Mouse (Mus musculus) MEL (cell line): ENCODE results near the gene Myo1a. TPM values are rescaled to one million over a fixed set of nuclear protein-coding genes. Genes with fewer than 3 reads are reported as not detected.
A peak's percentile ranks its signal among the peaks of the same experiment; 100 is the strongest.

Experiments
- DNase-seq: peaks from one replicate; pipeline ENCODE4 v3.0.0; 2011; ENCODE audit warnings: low read depth, low spot score
- H3K27ac ChIP-seq: 2 replicates; pipeline ENCODE4 v1.5.1; 2012; ENCODE audit warnings: low read depth, mild to moderate bottlenecking, control low read depth, low read length, moderate library complexity; ENCODE audit not compliant: control insufficient read depth
- H3K27me3 ChIP-seq, 2 experiments: fragments of 150-350 bp in 1 of 2; sonication (generic) in 1 of 2; 2 replicates each; pipeline ENCODE4 v1.6.1; 2012; ENCODE audit warnings: low read length in 2 of 2, mild to moderate bottlenecking in 2 of 2, improper control_type of control experiment in 1 of 2, moderate library complexity in 1 of 2; ENCODE audit not compliant: insufficient read depth in 2 of 2, control insufficient read depth in 1 of 2
- H3K36me3 ChIP-seq, 2 experiments: 2 replicates each; pipeline ENCODE4 v1.6.1; 2012 to 2014; ENCODE audit warnings: low read length in 2 of 2, improper control_type of control experiment in 1 of 2, inconsistent platforms in 1 of 2, mild to moderate bottlenecking in 1 of 2; ENCODE audit not compliant: insufficient read depth in 2 of 2, control insufficient read depth in 1 of 2
- H3K4me1 ChIP-seq, 2 experiments: fragments of 150-350 bp in 1 of 2; sonication (generic) in 1 of 2; 2 replicates each; pipeline ENCODE4 v1.6.1; 2012; ENCODE audit warnings: low read length in 2 of 2, improper control_type of control experiment in 1 of 2, mild to moderate bottlenecking in 1 of 2; ENCODE audit not compliant: insufficient read depth in 2 of 2, control insufficient read depth in 1 of 2
- H3K4me3 ChIP-seq, 2 experiments: fragments of 150-350 bp in 1 of 2; sonication (generic) in 1 of 2; 2 replicates each; pipeline ENCODE4 v1.5.1; 2012; ENCODE audit warnings: low read depth in 2 of 2, low read length in 2 of 2, mild to moderate bottlenecking in 2 of 2, moderate library complexity in 2 of 2, control low read depth in 1 of 2, improper control_type of control experiment in 1 of 2; ENCODE audit not compliant: control insufficient read depth in 1 of 2, insufficient read depth in 1 of 2
- H3K79me2 ChIP-seq: 2 replicates; pipeline ENCODE4 v1.6.1; 2012; ENCODE audit warnings: mild to moderate bottlenecking, low read length, moderate library complexity; ENCODE audit not compliant: control insufficient read depth, poor library complexity, insufficient read depth
- H3K9ac ChIP-seq: 2 replicates; pipeline ENCODE4 v1.6.1; 2012; ENCODE audit warnings: low read depth, mild to moderate bottlenecking, control low read depth, low read length, moderate library complexity; ENCODE audit not compliant: control insufficient read depth, poor library complexity, severe bottlenecking
- H3K9me3 ChIP-seq: fragments of 150-350 bp; sonication (generic); replicated peaks from 2 replicates; pipeline ENCODE4 v1.6.1; 2012; ENCODE audit warnings: mild to moderate bottlenecking, low read length, improper control_type of control experiment, moderate library complexity; ENCODE audit not compliant: insufficient read depth
- BHLHE40 ChIP-seq: IDR thresholded peaks from 2 replicates; pipeline ENCODE4 v1.6.1; 2012; ENCODE audit warnings: low read depth, mild to moderate bottlenecking, inconsistent platforms, low read length, improper control_type of control experiment, borderline replicate concordance
- CHD1 ChIP-seq: IDR thresholded peaks from 2 replicates; pipeline ENCODE4 v1.6.1; 2012; ENCODE audit warnings: low read depth, mild to moderate bottlenecking, inconsistent platforms, low read length, improper control_type of control experiment
- CHD2 ChIP-seq: IDR thresholded peaks from 2 replicates; pipeline ENCODE4 v1.6.1; 2011; ENCODE audit warnings: low read length, improper control_type of control experiment
- CTCF ChIP-seq, 3 experiments: IDR thresholded peaks in 2 of 3; conservative IDR thresholded peaks in 1 of 3; 2 replicates each; pipeline ENCODE4 v1.5.1; 2011 to 2012; ENCODE audit warnings: low read length in 3 of 3, low read depth in 2 of 3, mild to moderate bottlenecking in 2 of 3, improper control_type of control experiment in 1 of 3, inconsistent platforms in 1 of 3, mixed read lengths in 1 of 3, moderate library complexity in 1 of 3; ENCODE audit not compliant: control insufficient read depth in 1 of 3, insufficient read depth in 1 of 3, poor library complexity in 1 of 3, severe bottlenecking in 1 of 3
- ELF1 ChIP-seq: IDR thresholded peaks from 2 replicates; pipeline ENCODE4 v1.6.1; 2014; ENCODE audit warnings: low read depth, mild to moderate bottlenecking, inconsistent platforms, low read length, improper control_type of control experiment, moderate library complexity
- GABPA ChIP-seq: IDR thresholded peaks from 2 replicates; pipeline ENCODE4 v1.6.1; 2012; ENCODE audit warnings: low read depth, mild to moderate bottlenecking, inconsistent platforms, low read length, improper control_type of control experiment, moderate library complexity
- GATA1 ChIP-seq: IDR thresholded peaks from 2 replicates; pipeline ENCODE4 v1.6.1; 2011; ENCODE audit warnings: low read depth, low read length, improper control_type of control experiment
- HCFC1 ChIP-seq: IDR thresholded peaks from 2 replicates; pipeline ENCODE4 v1.6.1; 2012; ENCODE audit warnings: low read depth, mild to moderate bottlenecking, inconsistent platforms, low read length, improper control_type of control experiment, moderate library complexity
- JUND ChIP-seq: IDR thresholded peaks from 2 replicates; pipeline ENCODE4 v1.6.1; 2011; ENCODE audit warnings: low read depth, mild to moderate bottlenecking, improper control_type of control experiment, low read length
- KAT2A ChIP-seq: conservative IDR thresholded peaks from 2 replicates; pipeline ENCODE4 v1.6.1; 2012; ENCODE audit warnings: low read depth, low read length, improper control_type of control experiment, inconsistent platforms
- MAFK ChIP-seq: IDR thresholded peaks from 2 replicates; pipeline ENCODE4 v1.6.1; 2011; ENCODE audit warnings: low read depth, mild to moderate bottlenecking, low read length, improper control_type of control experiment, borderline replicate concordance
- MAX ChIP-seq: IDR thresholded peaks from 2 replicates; pipeline ENCODE4 v1.6.1; 2011; ENCODE audit warnings: low read length, improper control_type of control experiment
- MAZ ChIP-seq: IDR thresholded peaks from 2 replicates; pipeline ENCODE4 v1.6.1; 2012; ENCODE audit warnings: low read depth, mild to moderate bottlenecking, inconsistent platforms, low read length, improper control_type of control experiment
- MXI1 ChIP-seq: IDR thresholded peaks from 2 replicates; pipeline ENCODE4 v1.6.1; 2011; ENCODE audit warnings: mild to moderate bottlenecking, low read depth, low read length, improper control_type of control experiment
- MYB ChIP-seq: IDR thresholded peaks from 2 replicates; pipeline ENCODE4 v1.6.1; 2011; ENCODE audit warnings: mild to moderate bottlenecking, low read depth, low read length, improper control_type of control experiment
- MYC ChIP-seq: IDR thresholded peaks from 2 replicates; pipeline ENCODE4 v1.6.1; 2011; ENCODE audit warnings: low read depth, mild to moderate bottlenecking, low read length, improper control_type of control experiment, moderate library complexity
- NELFE ChIP-seq: IDR thresholded peaks from 2 replicates; pipeline ENCODE4 v1.6.1; 2011; ENCODE audit warnings: low read depth, low read length, improper control_type of control experiment
- POLR2A ChIP-seq, 2 experiments: IDR thresholded peaks; 2 replicates each; pipeline ENCODE4 v1.6.1; 2011 to 2012; ENCODE audit warnings: low read length in 2 of 2, mild to moderate bottlenecking in 2 of 2, control low read depth in 1 of 2, improper control_type of control experiment in 1 of 2, low read depth in 1 of 2, moderate library complexity in 1 of 2; ENCODE audit not compliant: control insufficient read depth in 1 of 2, insufficient read depth in 1 of 2, poor library complexity in 1 of 2
- POLR2AphosphoS2 ChIP-seq: IDR thresholded peaks from 2 replicates; pipeline ENCODE4 v1.6.1; 2011; ENCODE audit warnings: low read length, improper control_type of control experiment
- POLR2AphosphoS5 ChIP-seq: IDR thresholded peaks from 2 replicates; pipeline ENCODE4 v1.6.1; 2012; ENCODE audit warnings: low read depth, borderline replicate concordance, mild to moderate bottlenecking, inconsistent platforms, low read length, moderate library complexity, mixed read lengths
- RCOR1 ChIP-seq: IDR thresholded peaks from 2 replicates; pipeline ENCODE4 v1.6.1; 2012; ENCODE audit warnings: low read depth, mild to moderate bottlenecking, inconsistent platforms, low read length, improper control_type of control experiment
- SIN3A ChIP-seq: IDR thresholded peaks from 2 replicates; pipeline ENCODE4 v1.6.1; 2012; ENCODE audit warnings: low read length, improper control_type of control experiment, inconsistent platforms
- TAL1 ChIP-seq: IDR thresholded peaks from 2 replicates; pipeline ENCODE4 v1.6.1; 2012; ENCODE audit warnings: mild to moderate bottlenecking, inconsistent platforms, low read length, moderate library complexity, mixed read lengths
- TBP ChIP-seq: IDR thresholded peaks from 2 replicates; pipeline ENCODE4 v1.8.0; 2011; ENCODE audit warnings: low read depth, low read length, improper control_type of control experiment
- TCF12 ChIP-seq: IDR thresholded peaks from 2 replicates; pipeline ENCODE4 v1.6.1; 2014; ENCODE audit warnings: low read depth, mild to moderate bottlenecking, inconsistent platforms, low read length, improper control_type of control experiment, moderate library complexity
- UBTF ChIP-seq: IDR thresholded peaks from 2 replicates; pipeline ENCODE4 v1.6.1; 2012; ENCODE audit warnings: low read depth, mild to moderate bottlenecking, inconsistent platforms, low read length, improper control_type of control experiment, moderate library complexity, borderline replicate concordance; ENCODE audit not compliant: insufficient read depth
- ZKSCAN1 ChIP-seq: IDR thresholded peaks from 2 replicates; pipeline ENCODE4 v1.6.1; 2012; ENCODE audit warnings: low read depth, mild to moderate bottlenecking, inconsistent platforms, low read length, improper control_type of control experiment, moderate library complexity
- ZMIZ1 ChIP-seq: IDR thresholded peaks from 2 replicates; pipeline ENCODE4 v1.6.1; 2012; ENCODE audit warnings: low read depth, mild to moderate bottlenecking, inconsistent platforms, low read length, improper control_type of control experiment, moderate library complexity
- ZNF384 ChIP-seq: IDR thresholded peaks from 2 replicates; pipeline ENCODE4 v1.6.1; 2012; ENCODE audit warnings: low read depth, mild to moderate bottlenecking, inconsistent platforms, low read length, improper control_type of control experiment
- polyA plus RNA-seq, 2 experiments: library from polyadenylated mRNA; stranded (reverse) in 1 of 2; unstranded in 1 of 2; fragments of >175 nt in 1 of 2; fragments of >200 nt in 1 of 2; gene quantifications; 2 replicates each; pipeline versions ENCODE4 v1.2.1 to v1.2.4; 2012; ENCODE audit warnings: low replicate concordance in 2 of 2, low read depth in 1 of 2; ENCODE audit not compliant: insufficient read length in 2 of 2, insufficient read depth in 1 of 2, missing spikeins in 1 of 2
- total RNA-seq: library from RNA; depleted of rRNA; stranded (reverse); fragments of 300-350 nt; gene quantifications from 2 replicates; pipeline ENCODE4 v1.2.3, GENCODE M21; 2012

Myo1a gene
- total and polyA plus RNA-seq, 3 experiments, result 0.08 to 0.33 TPM; not detected in 1

- no peak for TF ChIP-seq POLR2A (IDR thresholded peaks at IDR 0.05; ENCODE audit: control insufficient read depth in 1 of 2, insufficient read depth in 1 of 2, low read depth in 1 of 2, low read length in 2 of 2, poor library complexity in 1 of 2)
- no peak for TF ChIP-seq POLR2AphosphoS2
- no peak for TF ChIP-seq MYC
- TF ChIP-seq TBP, result no peak
- TF ChIP-seq TAL1, result no peak
- no peak for TF ChIP-seq ZKSCAN1
- no peak for TF ChIP-seq SIN3A
- TF ChIP-seq TCF12, result no peak
- TF ChIP-seq ZNF384, result no peak
- no peak for TF ChIP-seq RCOR1
- no peak for TF ChIP-seq CTCF (IDR thresholded peaks at IDR 0.05 in 2 of 3, conservative IDR thresholded peaks at IDR 0.05 in 1 of 3; ENCODE audit: control insufficient read depth in 1 of 3, insufficient read depth in 1 of 3, low read depth in 2 of 3, low read length in 3 of 3, poor library complexity in 1 of 3, severe bottlenecking in 1 of 3)
- TF ChIP-seq GATA1, result no peak
- no peak for TF ChIP-seq POLR2AphosphoS5
- no peak for TF ChIP-seq GABPA
- no peak for TF ChIP-seq BHLHE40
- no peak for TF ChIP-seq MYB
- no peak for TF ChIP-seq CHD2
- TF ChIP-seq, all 39 proteins: peak for 0
- Histone ChIP-seq H3K79me2 (peaks cover 3% of the 10 kb centered on the region; the same call in 1 of the 2 replicates), H3K4me1 (peaks cover 6 to 18% of the 10 kb centered on the region in 2 experiments), H3K9ac (no peak overlapping the region), H3K27ac (no peak overlapping the region), H3K9me3 (no peaks in the 10 kb centered on the region), H3K4me3 (no peak overlapping the region), H3K27me3 (no peaks in the 10 kb centered on the region), H3K36me3 (peaks cover 0 to 14% of the 10 kb centered on the region in 2 experiments; a peak in 2 of 4 replicates)
- DNase-seq, result no peak
Observed at GRCm38 (mm10) chr10:127674046-127674655, 30.8 kb upstream of the Myo1a start.

GRCm38 (mm10) chr10:127674794-127675522, 30.0 kb upstream of the Myo1a start:
- peaks cover 3% of the 10 kb centered on the region; the same call in 1 of the 2 replicates for H3K79me2 ChIP-seq
- peak; percentile 87 for DNase-seq
- H3K9me3 ChIP-seq, result no peaks in the 10 kb centered on the region
- H3K27me3 ChIP-seq, result no peaks in the 10 kb centered on the region
- no peak overlapping the region for H3K9ac ChIP-seq
- peak overlapping the region in 1 of 2 experiments; percentile 5; a peak in 1 of 4 replicates for H3K4me3 ChIP-seq
- no peak overlapping the region for H3K27ac ChIP-seq
- H3K36me3 ChIP-seq, result peaks cover 0 to 6% of the 10 kb centered on the region in 2 experiments; a peak in 2 of 4 replicates
- peaks cover 3 to 10% of the 10 kb centered on the region in 2 experiments for H3K4me1 ChIP-seq
- no peak for TF ChIP-seq GABPA
- TF ChIP-seq HCFC1, result peak; percentile 70
- no peak for TF ChIP-seq TBP
- TF ChIP-seq KAT2A, result no peak
- TF ChIP-seq JUND, result no peak
- no peak for TF ChIP-seq MAX
- no peak for TF ChIP-seq ZMIZ1
- 0 out of 2 replicates have a peak, but pooled peaks have one; percentile 52 for TF ChIP-seq RCOR1
- no peak for TF ChIP-seq TAL1
- no peak for TF ChIP-seq CHD1
- no peak for TF ChIP-seq MAFK
- TF ChIP-seq GATA1, result no peak
- no peak for TF ChIP-seq TCF12
- TF ChIP-seq CTCF (IDR thresholded peaks at IDR 0.05 in 2 of 3, conservative IDR thresholded peaks at IDR 0.05 in 1 of 3; ENCODE audit: control insufficient read depth in 1 of 3, insufficient read depth in 1 of 3, low read depth in 2 of 3, low read length in 3 of 3, poor library complexity in 1 of 3, severe bottlenecking in 1 of 3), result peak; percentile 50 to 100 (median 93)
- no peak for TF ChIP-seq UBTF
- no peak for TF ChIP-seq ZKSCAN1
- no peak for TF ChIP-seq MXI1
- TF ChIP-seq ELF1, result no peak
- TF ChIP-seq MAZ, result no peak; the same call in 1 of the 2 replicates
- TF ChIP-seq NELFE, result no peak
- TF ChIP-seq SIN3A, result peak; percentile 74
- no peak for TF ChIP-seq POLR2AphosphoS5
